Mouse (Mus musculus): Measurements from ENCODE around the gene Runx3. TPM values are rescaled to one million over a fixed set of nuclear protein-coding genes. Genes with fewer than 3 reads are reported as not detected.

The Runx3 gene
- total RNA-seq (2017): 9.8 to 41.3 TPM (median 12.1 TPM) in 3 replicates

DNA sequence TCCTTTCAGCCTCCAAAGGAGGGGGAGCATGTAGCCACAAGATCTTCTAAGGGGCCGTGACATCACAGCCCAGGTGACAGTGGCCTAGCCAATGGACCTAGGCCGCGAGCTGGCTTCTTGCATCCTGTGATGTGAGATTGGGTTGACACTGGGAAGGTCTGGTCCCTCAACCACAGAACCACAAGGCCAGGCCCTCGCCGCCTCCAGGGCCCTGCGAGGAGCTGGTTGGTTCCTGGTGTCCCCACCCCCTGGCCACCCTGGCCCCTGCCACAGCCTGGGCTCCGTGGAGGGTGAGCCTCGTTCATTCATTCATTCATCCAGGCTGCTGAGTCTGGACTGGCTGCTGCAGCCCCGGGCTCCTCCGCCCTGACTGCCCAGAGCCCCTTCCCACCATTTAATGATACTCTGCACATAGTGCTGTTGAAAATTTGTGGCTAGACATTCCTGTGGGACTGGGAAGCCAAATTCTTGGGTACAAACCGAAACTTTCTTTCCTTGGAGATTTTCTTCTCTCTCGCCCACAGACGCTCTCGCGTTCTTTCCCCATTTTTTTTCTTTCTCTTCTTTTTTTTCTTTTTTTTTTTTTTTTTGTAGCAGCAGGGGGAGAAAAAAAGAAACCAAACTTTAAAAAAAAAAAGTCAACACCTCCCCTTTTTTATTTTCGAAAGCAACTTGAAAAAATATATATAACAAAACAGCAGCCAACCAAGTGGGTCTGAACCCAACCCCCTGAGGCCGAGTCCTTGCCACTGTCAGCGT, at the start of gene Runx3:
TSS of gene Runx3 (plus strand) at position 311 of the 759 bp plus-strand sequence.
- ATAC-seq (replicated peaks; ENCODE audit: insufficient number of reproducible peaks, low FRiP score, low TSS enrichment, poor library complexity, severe bottlenecking): peak; percentile 85

DNA sequence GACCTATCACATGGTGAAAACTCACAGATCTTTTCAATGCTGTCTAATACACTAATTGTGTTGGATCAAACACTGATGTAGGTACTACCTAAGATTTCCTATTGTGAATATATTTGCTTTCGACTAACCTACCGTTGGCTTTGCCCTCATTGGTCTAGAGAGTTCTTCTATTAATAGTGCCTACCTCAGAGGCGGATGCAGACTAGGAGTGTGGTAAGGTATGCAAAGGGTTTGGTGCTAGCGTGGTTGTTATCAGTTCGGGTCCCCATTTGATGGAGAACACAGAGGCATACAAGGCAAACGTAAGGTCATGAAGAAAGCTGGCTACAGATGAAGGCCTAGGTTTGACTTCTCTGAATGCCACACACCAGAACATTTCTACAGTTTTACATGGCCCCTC, 47.8 kb upstream of the Runx3 start:
- no peak for ATAC-seq (replicated peaks; ENCODE audit: insufficient number of reproducible peaks, low FRiP score, low TSS enrichment, poor library complexity, severe bottlenecking)

DNA sequence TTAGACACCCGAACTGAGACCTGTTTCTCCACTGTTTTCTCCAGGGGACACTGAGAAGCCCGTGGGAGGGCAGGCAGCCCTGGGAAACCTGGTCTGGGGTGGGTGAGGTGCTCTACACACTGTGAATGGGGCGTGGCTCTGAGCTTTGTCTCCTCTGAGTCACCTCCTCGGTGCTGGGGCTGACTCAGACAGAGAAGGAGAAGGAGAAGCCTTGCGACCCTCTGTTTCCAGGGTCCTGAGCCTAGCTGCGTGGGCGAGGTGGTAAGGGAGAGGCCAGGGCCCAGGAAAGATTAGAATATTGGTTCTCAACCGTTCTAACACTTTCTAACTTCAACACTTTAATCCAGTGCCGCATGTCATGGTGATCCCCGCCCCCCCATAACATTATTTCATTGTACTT, 46.9 kb upstream of the Runx3 start:
- no peak for ATAC-seq (replicated peaks; ENCODE audit: insufficient number of reproducible peaks, low FRiP score, low TSS enrichment, poor library complexity, severe bottlenecking)

DNA sequence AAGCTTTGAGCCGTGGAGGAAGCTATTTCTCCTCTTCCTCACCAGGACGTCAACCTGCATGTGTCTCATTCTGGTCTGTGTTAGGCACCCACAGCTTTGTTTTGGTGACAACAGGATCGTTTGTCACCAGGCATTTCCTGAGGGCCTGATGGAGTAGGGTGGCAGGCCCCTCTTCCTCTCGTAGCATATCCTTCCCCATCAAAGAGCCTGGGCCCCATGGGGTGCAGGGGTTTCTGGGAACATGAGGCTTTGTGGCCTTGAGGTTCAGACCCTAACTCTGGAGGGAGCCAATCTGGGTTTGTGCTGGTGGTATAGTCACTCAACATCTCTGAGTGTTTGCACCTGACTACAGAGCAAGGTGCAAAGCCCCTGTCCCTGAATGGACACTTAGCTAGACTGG, 45.8 kb upstream of the Runx3 start:
- ATAC-seq (replicated peaks; ENCODE audit: insufficient number of reproducible peaks, low FRiP score, low TSS enrichment, poor library complexity, severe bottlenecking): no peak

DNA sequence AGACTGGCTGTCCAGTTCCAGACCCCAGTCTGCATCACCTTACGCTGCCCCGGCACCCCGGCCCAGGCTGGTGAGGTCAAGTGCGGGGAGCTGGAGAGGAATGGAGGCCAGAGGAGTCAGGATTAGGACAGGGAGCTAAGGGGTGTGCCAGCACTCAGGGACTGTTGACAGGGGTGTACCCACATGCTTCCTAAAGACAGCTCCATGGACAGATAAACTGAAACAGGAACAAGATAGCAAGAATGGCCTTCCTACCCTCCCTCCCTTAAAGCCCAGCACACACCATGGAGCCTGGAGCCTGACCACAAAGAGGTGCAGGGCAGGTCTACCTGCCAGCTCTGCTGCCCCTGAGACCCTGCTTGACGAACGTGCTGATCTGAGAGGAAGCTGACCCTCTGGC, 45.1 kb upstream of the Runx3 start:
- no peak for ATAC-seq (replicated peaks; ENCODE audit: insufficient number of reproducible peaks, low FRiP score, low TSS enrichment, poor library complexity, severe bottlenecking)

DNA sequence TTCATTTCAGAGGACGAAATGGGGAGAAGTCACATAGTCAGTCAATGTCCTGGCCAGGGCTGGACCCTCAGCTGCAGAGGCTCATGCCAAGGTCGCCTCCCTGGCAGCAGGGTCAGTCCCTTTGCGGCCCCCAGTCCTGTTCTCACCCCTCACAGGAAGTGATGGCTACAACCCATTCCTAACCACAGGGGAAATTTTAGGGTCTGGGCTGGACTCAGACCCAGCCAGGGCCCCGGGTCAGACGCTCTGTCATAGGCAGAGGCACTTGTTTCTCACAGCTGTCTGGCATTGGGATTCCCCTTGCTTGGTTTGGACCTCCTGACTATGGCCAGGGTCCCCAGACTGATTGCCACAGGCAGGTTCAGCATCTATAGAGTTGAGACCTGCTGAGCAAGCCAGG, 43.8 kb upstream of the Runx3 start:
- no peak for ATAC-seq (replicated peaks; ENCODE audit: insufficient number of reproducible peaks, low FRiP score, low TSS enrichment, poor library complexity, severe bottlenecking)

DNA sequence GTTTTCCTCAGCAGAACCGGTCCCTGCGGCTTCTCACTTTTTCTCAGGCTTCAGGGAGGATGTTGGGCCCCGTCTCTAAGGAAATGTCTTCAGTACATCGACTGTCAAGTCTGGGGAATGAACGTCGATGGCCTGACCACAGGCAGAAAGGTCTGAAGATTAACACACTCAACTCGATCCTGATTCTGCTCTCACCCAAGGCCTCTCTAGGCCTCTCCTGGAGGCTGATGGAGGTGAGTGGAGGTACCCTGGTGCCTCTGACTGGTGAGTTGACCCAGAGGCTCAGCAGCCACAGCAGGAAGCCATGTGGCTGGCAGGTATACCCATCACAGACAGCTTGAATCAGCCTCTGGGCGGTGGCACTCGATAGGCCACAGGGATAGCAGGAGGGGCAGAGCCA, 43.3 kb upstream of the Runx3 start:
- ATAC-seq (replicated peaks; ENCODE audit: insufficient number of reproducible peaks, low FRiP score, low TSS enrichment, poor library complexity, severe bottlenecking): no peak

DNA sequence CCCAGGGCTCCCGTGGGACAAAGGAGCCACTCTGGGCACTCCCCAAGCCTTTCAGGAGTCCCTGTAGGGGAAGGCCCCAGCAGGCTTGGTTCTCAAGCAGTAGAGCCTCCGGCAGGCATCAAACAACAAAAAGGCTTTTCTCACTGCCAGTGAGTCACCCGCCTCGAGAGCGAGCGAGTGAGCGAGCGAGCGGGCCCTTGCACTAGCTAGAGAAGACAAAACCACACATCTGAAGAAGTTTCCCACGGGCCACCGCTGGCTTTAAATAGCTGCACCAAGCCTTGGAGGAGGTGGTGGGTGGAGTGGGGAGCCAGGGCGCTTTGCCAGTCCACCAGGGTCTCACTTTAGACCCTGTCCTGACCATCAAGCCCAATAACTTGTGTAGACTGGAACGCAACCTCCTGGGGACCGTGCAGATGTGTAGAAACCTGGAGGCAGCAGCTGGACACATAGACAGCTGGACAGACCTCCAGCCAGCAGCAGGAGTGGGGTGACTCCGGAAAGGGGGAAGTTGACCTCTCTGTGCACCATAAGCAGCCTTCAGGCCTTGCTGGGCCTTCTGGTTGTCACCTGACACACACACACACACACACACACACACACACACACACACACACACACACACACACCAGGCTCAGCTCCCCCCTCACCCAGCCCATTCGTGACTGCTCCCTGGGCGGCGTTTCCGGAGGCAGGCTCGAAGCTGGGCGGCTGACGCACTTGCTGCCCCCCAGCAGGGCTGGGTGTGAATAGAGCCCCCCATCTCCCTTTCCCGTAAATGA, 40.4 kb upstream of the Runx3 start:
- ATAC-seq (replicated peaks; ENCODE audit: insufficient number of reproducible peaks, low FRiP score, low TSS enrichment, poor library complexity, severe bottlenecking): peak; percentile 62

DNA sequence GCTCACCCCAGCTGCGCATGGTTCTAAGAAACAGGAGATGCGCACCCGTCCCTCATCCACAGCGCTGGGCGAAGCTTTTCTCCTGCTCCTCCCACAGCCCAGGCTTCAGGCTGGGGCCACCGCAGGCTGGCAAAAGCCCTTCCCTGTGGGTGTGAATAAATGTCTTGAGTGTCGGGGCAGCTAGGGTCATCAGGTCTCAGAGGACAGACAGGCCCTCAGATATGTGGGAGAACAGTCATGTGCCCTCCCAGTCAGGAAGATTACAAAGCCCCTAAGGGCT, 39.9 kb upstream of the Runx3 start:
- peak; percentile 34 for ATAC-seq (replicated peaks; ENCODE audit: insufficient number of reproducible peaks, low FRiP score, low TSS enrichment, poor library complexity, severe bottlenecking)

DNA sequence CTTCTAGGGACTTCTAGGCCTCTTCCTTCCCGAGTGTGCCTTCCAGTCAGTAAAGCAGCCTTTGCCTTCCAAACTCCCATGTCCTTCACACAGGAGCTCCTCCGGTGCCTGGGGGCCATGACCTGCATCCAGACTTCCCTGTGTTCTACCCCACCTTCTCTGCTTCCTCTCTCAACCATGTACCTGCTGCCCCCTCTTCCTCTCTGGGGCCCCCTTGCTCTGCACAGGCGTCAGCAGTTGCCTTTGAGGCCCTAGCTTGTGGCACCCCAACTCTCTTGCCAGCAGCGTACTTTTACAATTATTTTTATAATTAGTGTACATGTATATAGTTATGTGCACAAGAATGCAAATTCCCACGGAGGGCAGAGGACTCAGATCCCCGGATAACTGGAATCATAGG, 37.4 kb upstream of the Runx3 start:
- ATAC-seq (replicated peaks; ENCODE audit: insufficient number of reproducible peaks, low FRiP score, low TSS enrichment, poor library complexity, severe bottlenecking): no peak

DNA sequence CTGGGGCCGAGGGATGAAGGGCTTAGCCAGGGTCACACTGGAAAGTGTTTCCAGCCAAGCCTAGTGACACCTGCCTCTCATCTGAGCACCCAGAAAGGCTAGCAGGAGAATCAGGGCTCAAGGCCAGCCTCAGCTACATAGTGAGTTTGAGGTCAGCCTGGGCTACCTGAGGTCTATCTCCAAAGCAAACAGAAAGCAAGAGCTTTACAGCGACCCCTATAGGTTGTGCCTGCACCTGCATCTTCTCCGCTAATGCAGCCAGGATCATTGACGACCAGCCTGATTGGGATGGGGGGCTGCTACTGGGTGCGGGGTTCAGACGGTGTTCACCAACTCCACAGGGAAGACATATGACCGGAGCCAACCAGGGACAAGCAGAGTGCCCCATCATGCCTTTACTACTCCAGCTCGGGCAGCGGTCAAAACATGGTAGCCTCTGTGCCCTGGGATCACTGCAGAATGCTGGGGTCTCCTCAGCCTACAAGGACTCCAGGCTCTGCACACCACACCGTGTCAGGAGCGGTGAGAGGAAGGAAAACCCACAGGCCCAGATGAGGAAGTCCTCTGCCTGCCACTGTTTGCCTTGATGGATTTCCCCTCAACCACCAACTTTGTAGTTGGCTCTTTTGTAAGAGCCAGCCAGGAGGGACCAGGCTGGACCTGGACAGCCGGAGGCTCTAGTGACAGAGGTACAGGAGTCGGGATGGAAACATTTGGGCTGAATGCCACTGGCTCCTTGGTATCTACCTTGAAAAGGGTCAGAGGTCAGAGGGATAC, 35.2 kb upstream of the Runx3 start:
- ATAC-seq (replicated peaks; ENCODE audit: insufficient number of reproducible peaks, low FRiP score, low TSS enrichment, poor library complexity, severe bottlenecking): peak; percentile 58

DNA sequence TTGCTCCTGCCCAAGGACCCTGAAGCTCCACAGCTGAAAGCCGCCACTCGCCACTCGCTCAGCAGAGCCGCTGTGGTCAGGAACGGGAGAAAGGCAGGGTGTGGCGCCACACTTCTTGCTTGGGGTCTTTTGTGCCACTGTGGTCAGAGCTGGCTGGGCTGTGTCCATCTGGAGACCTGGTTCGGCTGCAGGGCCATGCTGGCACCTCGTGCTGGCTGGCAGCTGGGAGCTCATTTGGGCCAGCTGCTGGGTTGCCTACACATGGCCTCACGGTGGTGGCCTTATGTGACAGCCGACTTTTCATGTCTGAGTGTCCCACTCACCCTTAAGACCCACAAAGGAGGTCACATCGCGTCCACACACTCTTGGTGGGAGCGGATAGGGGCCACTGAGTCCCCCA, 29.8 kb upstream of the Runx3 start:
- no peak for ATAC-seq (replicated peaks; ENCODE audit: insufficient number of reproducible peaks, low FRiP score, low TSS enrichment, poor library complexity, severe bottlenecking)

DNA sequence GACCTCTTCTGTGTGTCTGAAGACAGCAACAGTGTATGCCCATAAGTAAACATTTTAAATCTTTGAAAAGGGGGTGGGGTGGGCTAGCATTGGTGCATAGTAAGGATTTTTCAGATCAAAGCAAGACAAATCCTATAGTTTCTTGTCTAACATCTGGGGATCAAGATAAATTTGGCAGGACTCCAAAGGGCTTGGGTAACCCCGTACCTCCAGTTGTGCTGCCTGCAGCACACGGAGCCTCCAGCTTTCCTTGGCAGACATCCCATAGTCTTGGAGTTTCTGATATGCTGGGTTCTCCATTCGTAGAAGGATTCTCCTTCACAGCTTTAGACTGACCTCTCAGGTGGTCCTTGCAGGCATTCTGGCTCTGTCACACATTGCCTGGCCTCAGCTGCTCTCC, 27.6 kb upstream of the Runx3 start:
- no peak for ATAC-seq (replicated peaks; ENCODE audit: insufficient number of reproducible peaks, low FRiP score, low TSS enrichment, poor library complexity, severe bottlenecking)

DNA sequence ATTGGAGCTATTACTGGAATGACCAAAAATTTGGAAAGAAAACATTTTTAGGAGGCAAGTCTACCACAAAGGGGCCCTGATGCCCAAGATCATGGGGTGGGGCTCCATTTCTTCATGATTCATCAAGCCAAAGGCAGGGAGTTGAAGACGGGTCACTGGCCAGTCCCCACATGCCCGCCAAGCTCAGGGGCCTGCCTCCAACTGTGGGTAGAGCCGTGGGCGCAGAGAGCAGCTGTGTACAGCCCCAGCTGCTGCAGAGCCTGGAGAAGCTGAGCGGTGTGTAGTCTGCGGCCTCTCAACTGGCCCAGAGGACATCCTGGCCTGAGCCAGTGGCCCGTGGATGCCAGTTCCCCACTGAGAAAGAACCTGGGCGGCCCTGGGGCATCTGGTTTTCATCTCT, 24.8 kb upstream of the Runx3 start:
- ATAC-seq (replicated peaks; ENCODE audit: insufficient number of reproducible peaks, low FRiP score, low TSS enrichment, poor library complexity, severe bottlenecking): no peak

DNA sequence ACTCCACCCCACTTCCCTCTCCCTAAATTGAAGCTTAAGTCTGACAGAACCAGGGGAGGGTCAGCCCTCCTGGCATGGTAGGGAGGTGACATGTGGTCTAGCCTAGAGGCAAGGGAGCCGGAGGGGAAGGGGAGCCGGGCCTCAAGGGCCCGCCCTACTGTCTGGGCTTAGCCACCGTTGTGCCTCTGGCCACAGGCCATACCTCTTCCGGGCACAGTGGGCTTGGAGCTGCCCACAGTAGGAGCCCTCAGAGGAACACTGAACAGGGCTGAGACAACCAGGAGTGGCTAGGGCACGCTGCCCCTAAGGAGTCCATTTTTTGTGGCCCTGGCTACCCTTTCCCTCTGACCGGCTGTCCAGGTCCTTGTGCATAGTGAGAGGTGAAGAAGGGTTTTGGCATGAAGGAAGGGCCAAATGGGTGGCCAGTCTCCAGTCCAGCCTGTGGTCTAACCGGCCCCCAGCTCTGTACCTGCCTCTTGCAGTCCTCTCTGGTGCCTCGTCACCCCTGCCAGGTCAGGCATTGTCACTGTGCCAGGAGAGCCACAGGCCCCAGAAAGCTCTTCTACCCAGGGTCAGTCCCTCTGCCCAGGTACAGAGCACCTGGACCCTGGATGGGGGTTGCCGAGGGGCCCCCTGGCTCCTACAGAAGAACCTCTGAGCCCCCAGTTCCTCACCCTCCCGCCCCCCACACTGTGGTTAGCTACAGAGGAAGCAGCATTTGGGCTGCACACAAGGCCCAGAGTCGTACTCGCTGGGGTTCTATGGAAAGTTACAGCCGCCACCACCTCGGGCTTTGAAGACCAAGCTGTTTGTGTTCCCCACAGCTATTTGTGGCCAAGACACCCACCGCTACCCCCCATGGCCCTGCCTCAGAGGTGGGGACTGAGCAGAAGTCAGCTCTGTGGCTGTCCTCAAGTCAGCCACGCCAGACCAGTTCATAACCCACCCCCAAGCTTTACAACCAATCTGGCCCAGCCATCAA, 22.3 kb upstream of the Runx3 start:
- peak; percentile 60; the same call in 1 of the 2 replicates for ATAC-seq (replicated peaks; ENCODE audit: insufficient number of reproducible peaks, low FRiP score, low TSS enrichment, poor library complexity, severe bottlenecking)

DNA sequence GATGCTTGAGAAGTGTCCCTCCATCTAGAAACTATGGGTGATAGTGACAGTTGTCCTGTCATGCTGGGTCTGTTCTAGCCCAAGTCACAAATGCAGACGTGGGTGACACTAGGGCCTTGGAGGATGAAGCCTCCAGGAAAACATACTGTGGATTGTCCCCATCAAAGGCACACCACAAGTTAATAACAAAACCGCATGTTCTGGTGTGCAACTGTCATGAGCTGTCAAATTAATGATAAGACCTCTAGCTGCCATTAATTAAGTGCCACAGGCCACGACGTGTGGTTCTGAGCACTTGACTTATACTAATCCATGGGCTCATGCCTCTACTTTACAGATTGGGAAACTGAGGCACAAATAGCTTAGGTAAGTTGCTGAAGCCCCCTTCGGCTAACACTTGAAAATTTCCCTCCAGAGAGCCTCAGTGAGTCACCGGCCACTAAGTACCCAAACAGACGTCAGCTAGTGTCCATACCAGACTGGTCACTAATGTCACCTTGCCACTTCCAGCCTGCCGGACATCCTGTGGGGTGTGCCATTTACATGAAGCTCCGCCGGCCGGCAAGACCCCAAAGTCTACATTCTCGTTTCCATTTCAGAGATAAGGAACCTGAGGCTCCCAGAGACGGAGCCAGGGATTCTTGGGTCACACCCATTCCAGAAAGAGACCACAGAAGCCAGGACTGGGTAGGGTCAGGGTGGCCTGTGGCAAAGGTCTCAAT, 18.3 kb upstream of the Runx3 start:
- ATAC-seq (replicated peaks; ENCODE audit: insufficient number of reproducible peaks, low FRiP score, low TSS enrichment, poor library complexity, severe bottlenecking): no peak

DNA sequence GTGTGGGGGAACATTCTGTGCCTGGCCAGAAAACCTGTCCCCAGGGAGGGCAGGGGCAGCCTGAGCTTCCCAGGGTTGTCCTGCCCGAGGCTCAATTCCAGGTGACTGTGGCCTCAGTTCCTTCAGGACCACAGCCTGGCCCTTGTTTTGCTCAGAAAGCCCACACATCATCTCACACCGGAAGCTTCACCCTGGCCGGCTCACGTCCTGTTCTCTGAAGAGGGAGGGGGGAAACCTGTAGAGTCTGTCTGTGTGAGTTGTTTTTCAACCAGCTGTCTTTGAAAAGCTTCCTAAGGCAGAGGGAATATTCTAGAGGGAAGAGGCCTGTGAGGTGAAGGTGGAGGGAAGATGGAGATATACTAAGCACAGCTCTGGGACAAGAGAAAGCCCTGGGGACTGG, 17.7 kb upstream of the Runx3 start:
- ATAC-seq (replicated peaks; ENCODE audit: insufficient number of reproducible peaks, low FRiP score, low TSS enrichment, poor library complexity, severe bottlenecking): no peak

DNA sequence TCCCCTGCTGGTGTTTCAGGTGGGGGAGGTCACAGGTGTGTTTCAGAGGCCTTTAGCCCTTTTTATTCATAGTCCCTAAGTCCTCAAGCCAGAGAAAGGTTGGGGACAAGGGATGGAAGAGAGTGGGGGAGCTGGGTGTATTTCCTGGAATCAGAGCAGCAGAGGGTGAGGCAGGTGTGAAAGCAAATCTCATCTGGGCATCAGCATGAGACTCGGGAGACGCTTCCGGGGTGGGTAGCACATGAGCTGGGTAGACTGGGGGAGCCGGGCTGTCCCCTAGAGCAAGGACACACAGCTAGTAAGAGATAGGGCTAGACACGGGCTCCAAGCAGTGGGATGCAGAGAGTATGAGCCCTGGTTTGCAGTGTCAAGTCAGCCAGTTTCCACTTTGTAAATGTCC, 16.7 kb upstream of the Runx3 start:
- ATAC-seq (replicated peaks; ENCODE audit: insufficient number of reproducible peaks, low FRiP score, low TSS enrichment, poor library complexity, severe bottlenecking): no peak

All from monocyte, adult 5-6 weeks (primary cell).